Mouse (Mus musculus) kidney, adult 2 months (tissue): ENCODE results near the gene Cyth4. TPM values are rescaled to one million over a fixed set of nuclear protein-coding genes. Genes with fewer than 3 reads are reported as not detected.

Experiments
- DNase-seq: peaks from one replicate; pipeline ENCODE4 v3.0.0; 2021
- H3K27ac ChIP-seq: fragments of 200-500 bp; 2 replicates; pipeline ENCODE4 v1.5.1; 2012; ENCODE audit warnings: low read depth, low read length, control low read depth, inconsistent platforms; ENCODE audit not compliant: insufficient read depth
- H3K27me3 ChIP-seq: fragments of 200-500 bp; replicated peaks from 2 replicates; pipeline ENCODE4 v1.6.1; 2012; ENCODE audit warnings: mild to moderate bottlenecking, moderate library complexity, low read length, inconsistent platforms; ENCODE audit not compliant: control insufficient read depth, insufficient read depth
- H3K36me3 ChIP-seq: fragments of 200-500 bp; 2 replicates; pipeline ENCODE4 v1.6.1; 2012; ENCODE audit warnings: mild to moderate bottlenecking, moderate library complexity, low read length, inconsistent platforms; ENCODE audit not compliant: control insufficient read depth, insufficient read depth
- H3K4me1 ChIP-seq: fragments of 200-500 bp; 2 replicates; pipeline ENCODE4 v1.6.1; 2011; ENCODE audit warnings: low read length; ENCODE audit not compliant: control insufficient read depth, insufficient read depth
- H3K4me3 ChIP-seq: fragments of 200-500 bp; 2 replicates; pipeline ENCODE4 v1.5.1; 2011; ENCODE audit warnings: mild to moderate bottlenecking, low read depth, low read length, control low read depth; ENCODE audit not compliant: insufficient read depth
- CTCF ChIP-seq: fragments of 200-500 bp; conservative IDR thresholded peaks from 2 replicates; pipeline ENCODE4 v1.5.1; 2011; ENCODE audit warnings: low read depth, mild to moderate bottlenecking, control low read depth, low read length, moderate library complexity, mixed read lengths; ENCODE audit not compliant: insufficient read depth, insufficient read length
- POLR2A ChIP-seq: fragments of 200-500 bp; IDR thresholded peaks from one replicate; pipeline ENCODE4 v1.6.1; 2011; ENCODE audit warnings: low read depth, low read length, control low read depth
- WGBS: fragments of 180-500 bp; shearing (Covaris S2); methylation state at CpG from one replicate; pipeline ENCODE4 v1.1.7; 2018; 5-methylcytosine and 5-hydroxymethylcytosine counted together
- polyA plus RNA-seq: library from polyadenylated mRNA; depleted of rRNA; stranded (reverse); fragments of >200 nt; gene quantifications from 2 replicates; pipeline ENCODE4 v1.2.3, GENCODE M21; 2012

Cyth4 gene
- polyA plus RNA-seq, 1 experiment, result 12.1 TPM

DNA sequence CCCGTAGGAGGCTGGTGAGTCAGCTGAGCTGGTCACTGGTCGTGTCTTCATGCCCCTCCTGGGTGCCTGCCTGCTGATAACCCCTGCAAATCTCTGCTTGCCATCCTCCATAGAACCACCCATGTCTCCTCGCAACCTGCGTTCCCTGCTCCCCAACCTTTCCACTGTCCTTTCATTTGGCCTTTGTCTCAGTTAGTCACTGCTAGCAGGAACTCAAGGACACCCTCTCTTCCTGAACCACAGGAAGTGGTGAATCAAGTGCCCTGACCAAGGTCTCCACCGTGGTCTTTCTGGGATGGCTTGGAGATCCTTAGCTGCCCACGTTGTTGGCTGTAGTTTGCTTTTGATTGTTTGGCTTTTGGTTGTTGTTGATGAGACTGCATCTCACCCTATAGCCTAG is 4.3 kb downstream of the Cyth4 start:
- Histone ChIP-seq H3K36me3 (no peaks in the 10 kb centered on the region), H3K4me3 (no peak overlapping the region), H3K27ac (no peak overlapping the region), H3K4me1 (no peaks in the 10 kb centered on the region), H3K27me3 (no peaks in the 10 kb centered on the region)
- no peak for DNase-seq
- no peak for TF ChIP-seq POLR2A
- TF ChIP-seq CTCF, result no peak
- 75% methylated on average over 6 of the region's 6 CpGs for WGBS

GRCm38 (mm10) chr15:78604255-78604654 is 7.4 kb downstream of the Cyth4 start:
- Histone ChIP-seq H3K4me3 (no peak overlapping the region), H3K4me1 (no peaks in the 10 kb centered on the region), H3K36me3 (no peaks in the 10 kb centered on the region), H3K27ac (no peak overlapping the region), H3K27me3 (no peaks in the 10 kb centered on the region)
- no peak for TF ChIP-seq CTCF
- TF ChIP-seq POLR2A, result no peak
- 78% methylated on average over 6 of the region's 6 CpGs for WGBS
- DNase-seq, result no peak

DNA sequence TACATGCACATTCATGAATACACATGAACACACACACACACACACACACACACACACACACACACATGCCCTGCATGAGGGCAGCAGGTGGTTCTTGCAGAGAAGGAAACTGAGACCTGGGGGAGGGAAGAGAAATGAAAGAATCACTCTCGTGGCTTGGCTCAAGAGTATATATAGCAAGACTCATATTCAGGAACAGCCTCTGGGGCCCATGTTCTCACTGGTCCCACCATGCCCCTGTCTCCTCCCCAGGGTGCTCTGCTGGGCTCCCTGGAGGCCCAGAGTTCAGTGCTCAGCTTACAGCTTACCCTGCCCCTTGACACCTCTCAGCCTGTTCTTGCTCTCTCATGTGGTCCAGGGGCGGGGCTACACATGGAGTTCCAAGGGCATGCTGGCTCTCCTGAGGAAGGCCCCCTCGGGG is 8.5 kb downstream of the Cyth4 start:
- H3K36me3 ChIP-seq, result no peaks in the 10 kb centered on the region
- 31% methylated on average over 3 of the region's 3 CpGs for WGBS
- TF ChIP-seq POLR2A (no peak), CTCF (no peak)
- H3K4me1 ChIP-seq, result no peaks in the 10 kb centered on the region
- H3K4me3 ChIP-seq, result no peak overlapping the region
- H3K27me3 ChIP-seq, result no peaks in the 10 kb centered on the region
- DNase-seq, result no peak
- H3K27ac ChIP-seq, result no peak overlapping the region

- 74% methylated on average over 6 of the region's 6 CpGs for WGBS
- Histone ChIP-seq H3K36me3 (no peaks in the 10 kb centered on the region), H3K4me3 (no peak overlapping the region), H3K27ac (no peak overlapping the region), H3K4me1 (no peaks in the 10 kb centered on the region), H3K27me3 (no peaks in the 10 kb centered on the region)
- DNase-seq, result no peak
- TF ChIP-seq POLR2A (no peak), CTCF (no peak)
These were observed 9.2 kb downstream of the Cyth4 start for GRCm38 (mm10) chr15:78606059-78606458.

DNA sequence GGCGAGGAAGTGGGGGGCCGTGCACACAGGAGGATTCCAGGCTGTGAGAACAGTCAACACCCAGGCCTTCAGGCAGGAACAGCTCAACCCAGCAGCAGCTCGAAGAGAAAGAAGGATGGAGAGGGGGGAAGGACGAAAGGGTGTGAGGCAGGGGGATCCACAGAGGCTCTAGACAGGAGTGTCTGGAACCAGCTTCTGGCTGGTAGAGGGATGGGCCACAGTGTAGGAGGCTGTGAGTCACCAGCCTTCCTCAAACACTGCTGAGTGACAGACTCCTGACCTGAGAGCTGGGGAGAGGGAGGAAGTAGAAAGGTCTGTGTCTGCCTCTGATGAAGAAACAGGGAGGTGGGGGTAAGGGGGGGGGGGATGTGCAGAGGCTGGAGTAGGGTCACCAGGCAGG is 10.6 kb downstream of the Cyth4 start:
- 69% methylated on average over 4 of the region's 4 CpGs for WGBS
- TF ChIP-seq POLR2A, result no peak
- no peak for TF ChIP-seq CTCF
- no peaks in the 10 kb centered on the region for H3K27me3 ChIP-seq
- no peak overlapping the region for H3K4me3 ChIP-seq
- H3K36me3 ChIP-seq, result no peaks in the 10 kb centered on the region
- no peaks in the 10 kb centered on the region for H3K4me1 ChIP-seq
- no peak overlapping the region for H3K27ac ChIP-seq
- no peak for DNase-seq

DNA sequence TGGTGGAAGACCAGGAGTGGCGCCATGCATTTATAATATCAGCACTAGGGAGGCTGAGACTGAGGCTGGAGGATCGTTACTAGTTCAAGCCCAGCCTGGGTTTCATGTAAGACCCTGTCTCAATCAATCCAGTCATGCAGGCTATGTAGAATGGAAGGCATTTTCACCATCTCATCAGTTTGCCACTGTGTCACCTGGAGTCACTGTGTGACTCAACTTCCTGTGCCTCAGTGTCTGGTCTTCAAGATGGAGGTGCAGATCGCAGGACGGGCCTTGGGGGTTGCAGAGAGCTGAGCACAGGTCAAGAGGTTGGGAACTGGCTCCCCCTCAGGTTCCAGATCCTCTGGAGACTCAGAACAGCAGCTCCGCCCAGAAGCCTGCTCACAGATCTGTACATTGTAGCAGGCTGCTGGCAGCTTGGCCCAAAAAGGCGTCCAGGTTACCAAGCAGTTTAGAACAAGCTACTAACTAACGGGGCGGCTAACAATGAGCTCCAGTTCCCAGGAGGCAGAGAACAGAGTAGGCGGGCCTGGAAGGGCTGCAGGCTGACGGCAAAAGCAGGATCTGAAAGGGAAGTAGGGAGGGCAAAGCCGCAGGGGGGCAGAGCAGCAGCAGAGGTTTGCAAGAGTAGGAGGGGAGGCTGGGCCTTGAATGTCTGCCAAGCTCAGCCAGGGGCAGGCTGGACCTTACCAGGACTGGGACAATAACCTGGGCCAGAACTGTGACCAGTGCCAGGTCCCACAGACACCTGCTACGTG is 14.0 kb downstream of the Cyth4 start:
- Histone ChIP-seq H3K4me1 (no peaks in the 10 kb centered on the region), H3K27ac (no peak overlapping the region), H3K36me3 (no peaks in the 10 kb centered on the region), H3K4me3 (no peak overlapping the region), H3K27me3 (no peaks in the 10 kb centered on the region)
- WGBS, result 60% methylated on average over 12 of the region's 12 CpGs
- no peak for DNase-seq
- TF ChIP-seq POLR2A (no peak), CTCF (no peak)

DNA sequence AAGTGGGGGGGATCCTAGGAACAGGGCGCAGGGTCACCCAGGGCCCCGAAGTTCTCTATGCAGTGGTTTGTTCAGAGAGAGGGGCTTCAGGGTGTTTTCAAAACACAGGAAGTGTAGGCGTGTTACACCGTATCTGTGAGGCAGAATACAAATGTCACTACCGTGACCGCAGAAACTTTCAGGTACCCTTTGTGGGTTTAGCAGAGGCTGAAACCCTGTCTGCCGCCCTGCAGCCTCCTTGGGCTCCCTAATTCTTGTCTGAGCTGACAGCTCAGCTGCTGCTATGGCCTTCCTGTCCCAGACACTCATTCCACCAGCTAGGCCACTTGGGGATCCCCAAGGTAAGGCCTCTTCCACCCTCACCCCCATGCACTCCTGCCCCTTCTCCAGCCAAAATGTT is 17.7 kb downstream of the Cyth4 start:
- 87% methylated on average over 7 of the region's 7 CpGs for WGBS
- TF ChIP-seq CTCF, result no peak
- TF ChIP-seq POLR2A, result no peak

GRCm38 (mm10) chr15:78616973-78617372 is 20.1 kb downstream of the Cyth4 start:
- TF ChIP-seq CTCF, result no peak
- TF ChIP-seq POLR2A, result no peak
- Histone ChIP-seq H3K36me3 (no peaks in the 10 kb centered on the region), H3K27me3 (no peaks in the 10 kb centered on the region), H3K4me3 (no peak overlapping the region), H3K27ac (no peak overlapping the region), H3K4me1 (no peaks in the 10 kb centered on the region)
- WGBS, result 55% methylated on average over 2 of the region's 2 CpGs
- DNase-seq, result no peak

More for the DNA sequence above, 17.7 kb downstream of the Cyth4 start:
- Histone ChIP-seq H3K36me3 (no peaks in the 10 kb centered on the region), H3K27ac (no peak overlapping the region), H3K4me3 (no peak overlapping the region), H3K27me3 (no peaks in the 10 kb centered on the region), H3K4me1 (no peaks in the 10 kb centered on the region)
- no peak for DNase-seq
